Mouse (Mus musculus) liver, embryonic 14.5 days (tissue): ENCODE data around the gene Idi2.

Experiments
- CTCF ChIP-seq: IDR thresholded peaks from 2 replicates; pipeline ENCODE4 v1.5.1; 2016; ENCODE audit warnings: antibody characterized with exemption, low read depth, control low read depth
- EP300 ChIP-seq: IDR thresholded peaks from 2 replicates; pipeline ENCODE4 v1.6.1; 2016; ENCODE audit warnings: antibody characterized with exemption, low read depth

DNA sequence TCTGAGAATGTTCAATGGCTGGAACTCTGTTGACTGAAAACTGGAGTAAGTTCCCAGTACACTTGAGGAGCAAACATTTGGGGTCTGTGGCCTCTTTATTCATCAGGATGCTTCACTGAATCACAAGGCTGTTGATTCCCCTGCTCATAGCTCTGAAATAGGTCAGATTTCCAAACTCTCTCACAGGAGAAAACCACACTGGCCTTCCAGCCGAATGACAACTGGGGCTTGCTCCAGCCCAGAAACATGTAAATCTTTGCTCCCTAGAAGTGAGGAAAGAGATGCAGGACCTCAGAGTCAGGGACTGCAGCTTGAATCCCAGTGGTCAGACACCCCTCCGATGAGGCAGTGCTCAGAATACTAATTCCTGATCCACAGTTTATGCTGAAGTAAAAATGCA is 50.6 kb downstream of the Idi2 start:
- TF ChIP-seq CTCF (no peak), EP300 (no peak)
